Mouse (Mus musculus): ENCODE measurements around the gene Anapc11. TPM values are rescaled to one million over a fixed set of nuclear protein-coding genes. Genes with fewer than 3 reads are reported as not detected.

The Anapc11 gene
- total and polyA plus RNA-seq, 2 experiments from 2014 or later, result 58.4 to 193 TPM

- Histone ChIP-seq H3K4me3 (ENCODE audit: low read depth, low read length) (peak overlapping the region; percentile 28), H3K9ac (replicated peaks; ENCODE audit: low read length, poor library complexity, severe bottlenecking) (no peak overlapping the region), H3K4me1 (ENCODE audit: insufficient read depth, low read length) (peaks cover 5% of the 10 kb centered on the region; the same call in 1 of the 2 replicates), H3K4me2 (ENCODE audit: low read depth, low read length, poor library complexity, severe bottlenecking) (peak overlapping the region; percentile 50), H3K27ac (ENCODE audit: low read depth, low read length) (no peak overlapping the region), H3K9me3 (ENCODE audit: low read length) (no peaks in the 10 kb centered on the region), H3K36me3 (ENCODE audit: insufficient read depth, low read length) (no peaks in the 10 kb centered on the region), H3K27me3 (ENCODE audit: insufficient read depth, low read length) (no peaks in the 10 kb centered on the region)
- 87% methylated on average over 35 of the region's 35 CpGs for WGBS
- TF ChIP-seq CTCF (IDR thresholded peaks at IDR 0.05), result no peak
- no peak for ATAC-seq (ENCODE audit: low FRiP score)
- DNase-seq (ENCODE audit: low spot score), result no peak
These were observed 49.0 kb downstream of the Anapc11 start for GRCm38 (mm10) chr11:120647047-120647830.

GRCm38 (mm10) chr11:120648001-120648476 is 49.8 kb downstream of the Anapc11 start, which contains the start of gene Myadml2:
TSS of gene Myadml2 (minus strand) at chr11:120648158.
- ATAC-seq (ENCODE audit: low FRiP score) (no peak), DNase-seq (ENCODE audit: low spot score) (no peak)
- no peaks in the 10 kb centered on the region for H3K27me3 ChIP-seq (ENCODE audit: insufficient read depth, low read length)
- no peak within 1 kb of the TSS for H3K27ac ChIP-seq (ENCODE audit: low read depth, low read length)
- peaks cover 5% of the 10 kb centered on the region; the same call in 1 of the 2 replicates for H3K4me1 ChIP-seq (ENCODE audit: insufficient read depth, low read length)
- peak within 1 kb of the TSS; percentile 28 for H3K4me3 ChIP-seq (ENCODE audit: low read depth, low read length)
- H3K9ac ChIP-seq (replicated peaks; ENCODE audit: low read length, poor library complexity, severe bottlenecking), result peak within 1 kb of the TSS; percentile 42; the same call in 1 of the 2 replicates
- H3K9me3 ChIP-seq (ENCODE audit: low read length), result no peaks in the 10 kb centered on the region
- TF ChIP-seq CTCF (IDR thresholded peaks at IDR 0.05), result no peak
- H3K36me3 ChIP-seq (ENCODE audit: insufficient read depth, low read length), result no peaks in the 10 kb centered on the region
- H3K4me2 ChIP-seq (ENCODE audit: low read depth, low read length, poor library complexity, severe bottlenecking), result peak within 1 kb of the TSS; percentile 50
- WGBS, result 8% methylated on average over 13 of the region's 13 CpGs

- peaks cover 11% of the 10 kb centered on the region for H3K27me3 ChIP-seq (ENCODE audit: insufficient read depth, low read length)
- TF ChIP-seq CTCF (IDR thresholded peaks at IDR 0.05), result peak; percentile 41
- DNase-seq (ENCODE audit: low spot score) (no peak), ATAC-seq (ENCODE audit: low FRiP score) (no peak)
- H3K27ac ChIP-seq (ENCODE audit: low read depth, low read length), result no peak overlapping the region
- peaks cover 5% of the 10 kb centered on the region; the same call in 1 of the 2 replicates for H3K4me1 ChIP-seq (ENCODE audit: insufficient read depth, low read length)
- H3K4me2 ChIP-seq (ENCODE audit: low read depth, low read length, poor library complexity, severe bottlenecking), result no peak overlapping the region
- H3K9me3 ChIP-seq (ENCODE audit: low read length), result no peaks in the 10 kb centered on the region
- H3K9ac ChIP-seq (replicated peaks; ENCODE audit: low read length, poor library complexity, severe bottlenecking), result no peak overlapping the region
- WGBS, result 68% methylated on average over 3 of the region's 3 CpGs
- H3K36me3 ChIP-seq (ENCODE audit: insufficient read depth, low read length), result no peaks in the 10 kb centered on the region
- H3K4me3 ChIP-seq (ENCODE audit: low read depth, low read length), result no peak overlapping the region
These were observed 53.7 kb downstream of the Anapc11 start for GRCm38 (mm10) chr11:120651872-120652271.

DNA sequence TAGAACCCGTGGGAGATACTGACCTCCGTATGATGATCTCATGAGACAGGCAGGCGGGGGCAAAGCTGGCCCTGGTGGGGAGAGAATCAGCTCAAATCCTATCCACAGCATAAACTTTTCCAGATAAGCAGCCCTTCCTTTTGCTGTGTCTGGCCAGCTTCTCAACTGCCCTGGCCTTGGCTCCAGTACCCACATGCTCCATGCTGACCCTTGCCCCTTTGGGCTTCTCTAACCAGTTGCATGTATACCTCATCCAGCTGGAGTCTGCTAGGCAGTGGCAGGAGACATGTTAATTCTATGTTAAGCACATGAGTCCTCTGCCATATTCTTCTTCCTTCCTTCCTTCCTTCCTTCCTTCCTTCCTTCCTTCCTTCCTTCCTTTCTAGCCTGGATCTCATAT is 56.5 kb downstream of the Anapc11 start:
- H3K4me1 ChIP-seq (ENCODE audit: insufficient read depth, low read length), result no peaks in the 10 kb centered on the region
- DNase-seq (ENCODE audit: low spot score), result no peak
- no peaks in the 10 kb centered on the region for H3K36me3 ChIP-seq (ENCODE audit: insufficient read depth, low read length)
- 78% methylated on average over 3 of the region's 3 CpGs for WGBS
- TF ChIP-seq CTCF (IDR thresholded peaks at IDR 0.05), result no peak
- H3K9ac ChIP-seq (replicated peaks; ENCODE audit: low read length, poor library complexity, severe bottlenecking), result no peak overlapping the region
- no peaks in the 10 kb centered on the region for H3K9me3 ChIP-seq (ENCODE audit: low read length)
- no peak overlapping the region for H3K27ac ChIP-seq (ENCODE audit: low read depth, low read length)
- H3K27me3 ChIP-seq (ENCODE audit: insufficient read depth, low read length), result peaks cover 40% of the 10 kb centered on the region
- ATAC-seq (ENCODE audit: low FRiP score), result no peak
- no peak overlapping the region for H3K4me3 ChIP-seq (ENCODE audit: low read depth, low read length)
- no peak overlapping the region for H3K4me2 ChIP-seq (ENCODE audit: low read depth, low read length, poor library complexity, severe bottlenecking)

GRCm38 (mm10) chr11:120657301-120657700 is 59.1 kb downstream of the Anapc11 start:
- 90% methylated on average over 4 of the region's 4 CpGs for WGBS
- Histone ChIP-seq H3K4me2 (ENCODE audit: low read depth, low read length, poor library complexity, severe bottlenecking) (no peak overlapping the region), H3K4me1 (ENCODE audit: insufficient read depth, low read length) (no peaks in the 10 kb centered on the region), H3K27me3 (ENCODE audit: insufficient read depth, low read length) (peaks cover 64% of the 10 kb centered on the region), H3K36me3 (ENCODE audit: insufficient read depth, low read length) (no peaks in the 10 kb centered on the region), H3K9ac (replicated peaks; ENCODE audit: low read length, poor library complexity, severe bottlenecking) (no peak overlapping the region), H3K27ac (ENCODE audit: low read depth, low read length) (no peak overlapping the region), H3K9me3 (ENCODE audit: low read length) (no peaks in the 10 kb centered on the region), H3K4me3 (ENCODE audit: low read depth, low read length) (no peak overlapping the region)
- DNase-seq (ENCODE audit: low spot score) (no peak), ATAC-seq (ENCODE audit: low FRiP score) (no peak)
- TF ChIP-seq CTCF (IDR thresholded peaks at IDR 0.05), result no peak

Small RNA genes lying within 50 kb of the gene (microRNA-seq; reads per million reads assigned to microRNA genes)
- gene Mir6936 (ENCODE audit: borderline number of aligned reads), result not detected

Other genes starting within 250 kb of the Anapc11 start
Only the 30 nearest of the 35 such genes appear.
- 64.4 and 66.0 TPM in 2 replicates for gene Nploc4, start 160.7 kb upstream of the Anapc11 start, total RNA-seq (2014; rRNA removed)
- gene Nploc4, start 160.7 kb upstream of the Anapc11 start, polyA plus RNA-seq (2015; fragmentation: Nextera tagmentation; extraction: Ambion mirVana), result 26.0 and 27.1 TPM in 2 replicates
- gene Tspan10, start 155.8 kb upstream of the Anapc11 start, total RNA-seq (2014; rRNA removed), result 0.11 TPM in 1 of 2 replicates, not detected in the other
- not detected in 2 replicates for gene Tspan10, start 155.8 kb upstream of the Anapc11 start, polyA plus RNA-seq (2015; fragmentation: Nextera tagmentation; extraction: Ambion mirVana)
- gene Pde6g, start 144.9 kb upstream of the Anapc11 start, total RNA-seq (2014; rRNA removed), result not detected in 2 replicates
- gene Pde6g, start 144.9 kb upstream of the Anapc11 start, polyA plus RNA-seq (2015; fragmentation: Nextera tagmentation; extraction: Ambion mirVana), result 0.37 TPM in 1 of 2 replicates, not detected in the other
- gene Oxld1, start 140.4 kb upstream of the Anapc11 start, total RNA-seq (2014; rRNA removed), result 7.9 and 9.7 TPM in 2 replicates
- 11.4 and 11.5 TPM in 2 replicates for gene Oxld1, start 140.4 kb upstream of the Anapc11 start, polyA plus RNA-seq (2015; fragmentation: Nextera tagmentation; extraction: Ambion mirVana)
- 14.8 and 18.2 TPM in 2 replicates for gene Ccdc137, start 140.3 kb upstream of the Anapc11 start, total RNA-seq (2014; rRNA removed)
- gene Ccdc137, start 140.3 kb upstream of the Anapc11 start, polyA plus RNA-seq (2015; fragmentation: Nextera tagmentation; extraction: Ambion mirVana), result 17.0 and 19.8 TPM in 2 replicates
- gene Arl16, start 130.8 kb upstream of the Anapc11 start, total RNA-seq (2014; rRNA removed), result 62.8 and 72.6 TPM in 2 replicates
- 65.7 and 73.0 TPM in 2 replicates for gene Arl16, start 130.8 kb upstream of the Anapc11 start, polyA plus RNA-seq (2015; fragmentation: Nextera tagmentation; extraction: Ambion mirVana)
- 39.2 and 42.7 TPM in 2 replicates for gene Mrpl12, start 113.8 kb upstream of the Anapc11 start, total RNA-seq (2014; rRNA removed)
- 147 TPM in 2 replicates for gene Mrpl12, start 113.8 kb upstream of the Anapc11 start, polyA plus RNA-seq (2015; fragmentation: Nextera tagmentation; extraction: Ambion mirVana)
- gene Slc25a10, start 106.6 kb upstream of the Anapc11 start, total RNA-seq (2014; rRNA removed), result 28.4 and 30.1 TPM in 2 replicates
- gene Slc25a10, start 106.6 kb upstream of the Anapc11 start, polyA plus RNA-seq (2015; fragmentation: Nextera tagmentation; extraction: Ambion mirVana), result 19.8 and 21.4 TPM in 2 replicates
- 0.60 TPM in 1 of 2 replicates, not detected in the other for gene Gcgr, start 67.7 kb upstream of the Anapc11 start, total RNA-seq (2014; rRNA removed)
- 0.17 and 0.21 TPM in 2 replicates for gene Gcgr, start 67.7 kb upstream of the Anapc11 start, polyA plus RNA-seq (2015; fragmentation: Nextera tagmentation; extraction: Ambion mirVana)
- 132 and 138 TPM in 2 replicates for gene Mcrip1, start 48.7 kb upstream of the Anapc11 start, total RNA-seq (2014; rRNA removed)
- 243 and 270 TPM in 2 replicates for gene Mcrip1, start 48.7 kb upstream of the Anapc11 start, polyA plus RNA-seq (2015; fragmentation: Nextera tagmentation; extraction: Ambion mirVana)
- not detected in 2 replicates for gene Ppp1r27, start 47.3 kb upstream of the Anapc11 start, total RNA-seq (2014; rRNA removed)
- not detected in 2 replicates for gene Ppp1r27, start 47.3 kb upstream of the Anapc11 start, polyA plus RNA-seq (2015; fragmentation: Nextera tagmentation; extraction: Ambion mirVana)
- gene P4hb, start 25.2 kb upstream of the Anapc11 start, total RNA-seq (2014; rRNA removed), result 161 and 165 TPM in 2 replicates
- 191 and 209 TPM in 2 replicates for gene P4hb, start 25.2 kb upstream of the Anapc11 start, polyA plus RNA-seq (2015; fragmentation: Nextera tagmentation; extraction: Ambion mirVana)
- gene Arhgdia, start 16.8 kb upstream of the Anapc11 start, total RNA-seq (2014; rRNA removed), result 233 and 286 TPM in 2 replicates
- 390 and 417 TPM in 2 replicates for gene Arhgdia, start 16.8 kb upstream of the Anapc11 start, polyA plus RNA-seq (2015; fragmentation: Nextera tagmentation; extraction: Ambion mirVana)
- 70.8 and 86.9 TPM in 2 replicates for gene Alyref, start 56 bp upstream of the Anapc11 start, total RNA-seq (2014; rRNA removed)
- gene Alyref, start 56 bp upstream of the Anapc11 start, polyA plus RNA-seq (2015; fragmentation: Nextera tagmentation; extraction: Ambion mirVana), result 130 and 145 TPM in 2 replicates
- not detected in 2 replicates for gene Npb, start 10.1 kb downstream of the Anapc11 start, total RNA-seq (2014; rRNA removed)
- gene Npb, start 10.1 kb downstream of the Anapc11 start, polyA plus RNA-seq (2015; fragmentation: Nextera tagmentation; extraction: Ambion mirVana), result 1.3 TPM in 2 replicates
- 130 and 137 TPM in 2 replicates for gene Pcyt2, start 19.5 kb downstream of the Anapc11 start, total RNA-seq (2014; rRNA removed)
- gene Pcyt2, start 19.5 kb downstream of the Anapc11 start, polyA plus RNA-seq (2015; fragmentation: Nextera tagmentation; extraction: Ambion mirVana), result 129 and 143 TPM in 2 replicates
- 31.3 and 39.7 TPM in 2 replicates for gene Sirt7, start 26.8 kb downstream of the Anapc11 start, total RNA-seq (2014; rRNA removed)
- 34.7 and 36.0 TPM in 2 replicates for gene Sirt7, start 26.8 kb downstream of the Anapc11 start, polyA plus RNA-seq (2015; fragmentation: Nextera tagmentation; extraction: Ambion mirVana)
- gene Mafg, start 35.2 kb downstream of the Anapc11 start, total RNA-seq (2014; rRNA removed), result 42.1 and 46.5 TPM in 2 replicates
- gene Mafg, start 35.2 kb downstream of the Anapc11 start, polyA plus RNA-seq (2015; fragmentation: Nextera tagmentation; extraction: Ambion mirVana), result 40.8 and 41.7 TPM in 2 replicates
- 8.6 and 10.8 TPM in 2 replicates for gene Pycr1, start 45.3 kb downstream of the Anapc11 start, total RNA-seq (2014; rRNA removed)
- 10.4 and 11.7 TPM in 2 replicates for gene Pycr1, start 45.3 kb downstream of the Anapc11 start, polyA plus RNA-seq (2015; fragmentation: Nextera tagmentation; extraction: Ambion mirVana)
- 1.5 and 1.6 TPM in 2 replicates for gene Myadml2, start 49.7 kb downstream of the Anapc11 start, total RNA-seq (2014; rRNA removed)
- 1.4 and 1.7 TPM in 2 replicates for gene Myadml2, start 49.7 kb downstream of the Anapc11 start, polyA plus RNA-seq (2015; fragmentation: Nextera tagmentation; extraction: Ambion mirVana)
- gene Notum, start 62.8 kb downstream of the Anapc11 start, total RNA-seq (2014; rRNA removed), result 5.5 and 10.5 TPM in 2 replicates
- gene Notum, start 62.8 kb downstream of the Anapc11 start, polyA plus RNA-seq (2015; fragmentation: Nextera tagmentation; extraction: Ambion mirVana), result 3.1 and 3.6 TPM in 2 replicates
- gene Aspscr1, start 74.6 kb downstream of the Anapc11 start, total RNA-seq (2014; rRNA removed), result 106 and 113 TPM in 2 replicates
- 143 and 153 TPM in 2 replicates for gene Aspscr1, start 74.6 kb downstream of the Anapc11 start, polyA plus RNA-seq (2015; fragmentation: Nextera tagmentation; extraction: Ambion mirVana)
- gene Cenpx, start 115.3 kb downstream of the Anapc11 start, total RNA-seq (2014; rRNA removed), result 70.8 and 76.0 TPM in 2 replicates
- gene Cenpx, start 115.3 kb downstream of the Anapc11 start, polyA plus RNA-seq (2015; fragmentation: Nextera tagmentation; extraction: Ambion mirVana), result 94.5 and 94.6 TPM in 2 replicates
- gene Lrrc45, start 115.5 kb downstream of the Anapc11 start, total RNA-seq (2014; rRNA removed), result 44.8 and 47.8 TPM in 2 replicates
- 46.8 and 51.0 TPM in 2 replicates for gene Lrrc45, start 115.5 kb downstream of the Anapc11 start, polyA plus RNA-seq (2015; fragmentation: Nextera tagmentation; extraction: Ambion mirVana)
- gene Rac3, start 123.0 kb downstream of the Anapc11 start, total RNA-seq (2014; rRNA removed), result 766 and 788 TPM in 2 replicates
- 808 and 853 TPM in 2 replicates for gene Rac3, start 123.0 kb downstream of the Anapc11 start, polyA plus RNA-seq (2015; fragmentation: Nextera tagmentation; extraction: Ambion mirVana)
- 6.9 and 11.2 TPM in 2 replicates for gene Dcxr, start 128.9 kb downstream of the Anapc11 start, total RNA-seq (2014; rRNA removed)
- gene Dcxr, start 128.9 kb downstream of the Anapc11 start, polyA plus RNA-seq (2015; fragmentation: Nextera tagmentation; extraction: Ambion mirVana), result 9.9 and 12.3 TPM in 2 replicates
- 3.6 and 5.2 TPM in 2 replicates for gene Cbr2, start 133.7 kb downstream of the Anapc11 start, total RNA-seq (2014; rRNA removed)
- gene Cbr2, start 133.7 kb downstream of the Anapc11 start, polyA plus RNA-seq (2015; fragmentation: Nextera tagmentation; extraction: Ambion mirVana), result 4.0 and 4.4 TPM in 2 replicates
- 0.93 and 1.0 TPM in 2 replicates for gene Hmga1b, start 164.4 kb downstream of the Anapc11 start, total RNA-seq (2014; rRNA removed)
- 2.7 TPM in 2 replicates for gene Hmga1b, start 164.4 kb downstream of the Anapc11 start, polyA plus RNA-seq (2015; fragmentation: Nextera tagmentation; extraction: Ambion mirVana)
- 86.5 and 106 TPM in 2 replicates for gene Rfng, start 185.8 kb downstream of the Anapc11 start, total RNA-seq (2014; rRNA removed)
- gene Rfng, start 185.8 kb downstream of the Anapc11 start, polyA plus RNA-seq (2015; fragmentation: Nextera tagmentation; extraction: Ambion mirVana), result 130 and 138 TPM in 2 replicates
- 252 and 262 TPM in 2 replicates for gene Gps1, start 185.9 kb downstream of the Anapc11 start, total RNA-seq (2014; rRNA removed)
- gene Gps1, start 185.9 kb downstream of the Anapc11 start, polyA plus RNA-seq (2015; fragmentation: Nextera tagmentation; extraction: Ambion mirVana), result 233 and 253 TPM in 2 replicates